Mouse (Mus musculus) cerebellum, adult 2 months (tissue): Measurements from ENCODE around the gene Jade1. TPM values are rescaled to one million over a fixed set of nuclear protein-coding genes. Genes with fewer than 3 reads are reported as not detected.

Source experiments
- DNase-seq, 2 experiments: peaks; one replicate each; pipeline ENCODE4 v3.0.0; 2021
- H3K27ac ChIP-seq: fragments of 200-500 bp; 2 replicates; pipeline ENCODE4 v1.5.1; 2012; ENCODE audit warnings: low read length, control low read depth, inconsistent platforms; ENCODE audit not compliant: insufficient read depth
- H3K27me3 ChIP-seq: fragments of 200-500 bp; 2 replicates; pipeline ENCODE4 v1.6.1; 2012; ENCODE audit warnings: inconsistent platforms, mild to moderate bottlenecking, low read length, moderate library complexity; ENCODE audit not compliant: control insufficient read depth, insufficient read depth
- H3K4me1 ChIP-seq: fragments of 200-500 bp; 2 replicates; pipeline ENCODE4 v1.6.1; 2011; ENCODE audit warnings: low read length; ENCODE audit not compliant: control insufficient read depth, insufficient read depth
- H3K4me3 ChIP-seq: fragments of 200-500 bp; replicated peaks from 2 replicates; pipeline ENCODE3; 2011; ENCODE audit warnings: mild to moderate bottlenecking, low read depth, low read length, control low read depth; ENCODE audit not compliant: insufficient read depth
- CTCF ChIP-seq: fragments of 200-500 bp; IDR thresholded peaks from 2 replicates; pipeline ENCODE4 v1.5.1; 2011; ENCODE audit warnings: low read depth, mild to moderate bottlenecking, control low read depth, low read length, moderate library complexity, borderline replicate concordance; ENCODE audit not compliant: insufficient read depth
- POLR2A ChIP-seq: fragments of 200-500 bp; IDR thresholded peaks from 2 replicates; pipeline ENCODE4 v1.6.1; 2011; ENCODE audit warnings: low read length, control low read depth, borderline replicate concordance; ENCODE audit not compliant: insufficient read depth
- WGBS: fragments of 180-500 bp; shearing (Covaris S2); methylation state at CpG from one replicate; pipeline ENCODE4 v1.1.7; 2018; 5-methylcytosine and 5-hydroxymethylcytosine counted together
- polyA plus RNA-seq: library from polyadenylated mRNA; depleted of rRNA; stranded (reverse); fragments of >200 nt; gene quantifications from 2 replicates; pipeline ENCODE4 v1.2.3, GENCODE M21; 2012

Jade1 gene
- polyA plus RNA-seq, 1 experiment = 31.8 TPM

- no peak for DNase-seq
- H3K27me3 ChIP-seq = no peaks in the 10 kb centered on the region
- WGBS = 76% methylated on average over 12 of the region's 12 CpGs
- H3K4me3 ChIP-seq = no peak overlapping the region
- TF ChIP-seq POLR2A (no peak), CTCF (no peak)
- H3K27ac ChIP-seq = no peak overlapping the region
- no peaks in the 10 kb centered on the region for H3K4me1 ChIP-seq
Observed at GRCm38 (mm10) chr3:41532109-41532508, 23.4 kb upstream of the Jade1 start.

- DNase-seq = no peak
- no peak overlapping the region for H3K27ac ChIP-seq
- H3K4me1 ChIP-seq = no peaks in the 10 kb centered on the region
- no peak for TF ChIP-seq CTCF
- TF ChIP-seq POLR2A = no peak
- H3K27me3 ChIP-seq = no peaks in the 10 kb centered on the region
- H3K4me3 ChIP-seq = no peak overlapping the region
- WGBS = 66% methylated on average over 7 of the region's 7 CpGs
Observed at GRCm38 (mm10) chr3:41533660-41534059, 21.9 kb upstream of the Jade1 start.

GRCm38 (mm10) chr3:41537957-41538356, 17.6 kb upstream of the Jade1 start:
- no peak for TF ChIP-seq CTCF
- TF ChIP-seq POLR2A = no peak

GRCm38 (mm10) chr3:41541313-41541712, 14.2 kb upstream of the Jade1 start:
- DNase-seq = no peak
- Histone ChIP-seq H3K4me3 (no peak overlapping the region), H3K27ac (no peak overlapping the region), H3K27me3 (no peaks in the 10 kb centered on the region), H3K4me1 (no peaks in the 10 kb centered on the region)
- TF ChIP-seq CTCF = no peak
- TF ChIP-seq POLR2A = no peak
- 71% methylated on average over 3 of the region's 3 CpGs for WGBS

More at GRCm38 (mm10) chr3:41537957-41538356, 17.6 kb upstream of the Jade1 start:
- no peaks in the 10 kb centered on the region for H3K27me3 ChIP-seq
- DNase-seq = no peak
- no peak overlapping the region for H3K4me3 ChIP-seq
- H3K4me1 ChIP-seq = no peaks in the 10 kb centered on the region
- H3K27ac ChIP-seq = no peak overlapping the region
- WGBS = 74% methylated on average over 2 of the region's 2 CpGs

GRCm38 (mm10) chr3:41544451-41544850, 11.1 kb upstream of the Jade1 start:
- no peak for DNase-seq
- WGBS = 48% methylated on average over 7 of the region's 7 CpGs
- H3K4me3 ChIP-seq = no peak overlapping the region
- H3K27me3 ChIP-seq = no peaks in the 10 kb centered on the region
- TF ChIP-seq CTCF = no peak
- no peak for TF ChIP-seq POLR2A
- no peak overlapping the region for H3K27ac ChIP-seq
- H3K4me1 ChIP-seq = no peaks in the 10 kb centered on the region

GRCm38 (mm10) chr3:41547289-41547688, 8.2 kb upstream of the Jade1 start:
- DNase-seq = no peak
- Histone ChIP-seq H3K27me3 (no peaks in the 10 kb centered on the region), H3K4me3 (no peak overlapping the region), H3K27ac (no peak overlapping the region), H3K4me1 (no peaks in the 10 kb centered on the region)
- TF ChIP-seq POLR2A = no peak
- TF ChIP-seq CTCF = no peak
- 95% methylated on average over 5 of the region's 5 CpGs for WGBS

GRCm38 (mm10) chr3:41548238-41548637, 7.3 kb upstream of the Jade1 start:
- Histone ChIP-seq H3K27ac (no peak overlapping the region), H3K4me1 (no peaks in the 10 kb centered on the region), H3K4me3 (no peak overlapping the region), H3K27me3 (no peaks in the 10 kb centered on the region)
- whole genome bisulfite sequencing = 85% methylated on average over 4 of the region's 4 CpGs
- no peak for DNase-seq
- TF ChIP-seq CTCF (no peak), POLR2A (no peak)

GRCm38 (mm10) chr3:41551671-41552070, 3.9 kb upstream of the Jade1 start:
- H3K4me1 ChIP-seq = no peaks in the 10 kb centered on the region
- TF ChIP-seq POLR2A = no peak
- TF ChIP-seq CTCF = no peak
- H3K27ac ChIP-seq = no peak overlapping the region
- H3K4me3 ChIP-seq = no peak overlapping the region
- no peak for DNase-seq
- WGBS = 65% methylated on average over 3 of the region's 3 CpGs
- H3K27me3 ChIP-seq = no peaks in the 10 kb centered on the region
